Mouse (Mus musculus) ES-E14 (cell line): ENCODE data around the gene Vmn2r81.

ENCODE experiments used
- ZC3H11A ChIP-seq: IDR thresholded peaks from 2 replicates; pipeline ENCODE4 v1.6.1; 2012; ENCODE audit warnings: low read depth, mild to moderate bottlenecking, inconsistent platforms, low read length, borderline replicate concordance
- ZNF384 ChIP-seq: IDR thresholded peaks from 2 replicates; pipeline ENCODE4 v1.6.1; 2012; ENCODE audit warnings: low read depth, low read length, inconsistent platforms

GRCm38 (mm10) chr10:79220432-79220831 is 27.1 kb upstream of the Vmn2r81 start:
- no peak for TF ChIP-seq ZC3H11A
- no peak for TF ChIP-seq ZNF384
